Mouse (Mus musculus) cerebellum, adult 2 months (tissue): ENCODE data around the gene G3bp1.

Experiments used
- CTCF ChIP-seq: fragments of 200-500 bp; IDR thresholded peaks from 2 replicates; pipeline ENCODE4 v1.5.1; 2011; ENCODE audit warnings: low read depth, mild to moderate bottlenecking, control low read depth, low read length, moderate library complexity, borderline replicate concordance; ENCODE audit not compliant: insufficient read depth
- POLR2A ChIP-seq: fragments of 200-500 bp; IDR thresholded peaks from 2 replicates; pipeline ENCODE4 v1.6.1; 2011; ENCODE audit warnings: low read length, control low read depth, borderline replicate concordance; ENCODE audit not compliant: insufficient read depth

- TF ChIP-seq CTCF (no peak), POLR2A (no peak)
Measured at GRCm38 (mm10) chr11:55460559-55461018, 8.9 kb upstream of the G3bp1 start.
